Mouse (Mus musculus) testis, adult 2 months (tissue): ENCODE measurements around the gene Kif1b. TPM values are rescaled to one million over a fixed set of nuclear protein-coding genes. Genes with fewer than 3 reads are reported as not detected.
A peak's percentile ranks its signal among the peaks of the same experiment; 100 is the strongest.

Experiments used
- H3K27ac ChIP-seq: fragments of 200-500 bp; 2 replicates; pipeline ENCODE4 v1.5.1; 2012; ENCODE audit warnings: low read depth, low read length; ENCODE audit not compliant: control insufficient read depth, insufficient read depth
- H3K27me3 ChIP-seq: fragments of 200-500 bp; 2 replicates; pipeline ENCODE4 v1.6.1; 2012; ENCODE audit warnings: mild to moderate bottlenecking, low read length, moderate library complexity; ENCODE audit not compliant: control insufficient read depth, insufficient read depth
- H3K36me3 ChIP-seq: fragments of 200-500 bp; 2 replicates; pipeline ENCODE4 v1.6.1; 2012; ENCODE audit warnings: mild to moderate bottlenecking, low read length; ENCODE audit not compliant: control insufficient read depth, insufficient read depth
- H3K4me1 ChIP-seq: fragments of 200-500 bp; 2 replicates; pipeline ENCODE4 v1.6.1; 2012; ENCODE audit warnings: low read length; ENCODE audit not compliant: control insufficient read depth, insufficient read depth
- H3K4me3 ChIP-seq: fragments of 200-500 bp; 2 replicates; pipeline ENCODE4 v1.5.1; 2012; ENCODE audit warnings: low read depth, mild to moderate bottlenecking, low read length, moderate library complexity, mixed read lengths; ENCODE audit not compliant: control insufficient read depth
- CTCF ChIP-seq: fragments of 200-500 bp; IDR thresholded peaks from 2 replicates; pipeline ENCODE4 v1.5.1; 2012; ENCODE audit warnings: low read depth, mild to moderate bottlenecking, inconsistent platforms, low read length, moderate library complexity; ENCODE audit not compliant: control insufficient read depth, insufficient read depth, insufficient replicate concordance
- POLR2A ChIP-seq: fragments of 200-500 bp; IDR thresholded peaks from 2 replicates; pipeline ENCODE4 v1.6.1; 2012; ENCODE audit warnings: low read depth, mild to moderate bottlenecking, inconsistent platforms, low read length, moderate library complexity; ENCODE audit not compliant: control insufficient read depth
- polyA plus RNA-seq: library from polyadenylated mRNA; depleted of rRNA; stranded (reverse); fragments of >200 nt; gene quantifications from 2 replicates; pipeline ENCODE4 v1.2.3, GENCODE M21; 2012

Gene Kif1b
- polyA plus RNA-seq, 1 experiment = 25.9 TPM

- Histone ChIP-seq H3K4me1 (no peaks in the 10 kb centered on the region), H3K36me3 (peaks cover 4% of the 10 kb centered on the region), H3K27me3 (no peaks in the 10 kb centered on the region), H3K27ac (no peak overlapping the region), H3K4me3 (no peak overlapping the region)
- TF ChIP-seq CTCF = no peak
- TF ChIP-seq POLR2A = no peak
Measured at GRCm38 (mm10) chr4:149179160-149179559, 128.3 kb downstream of the Kif1b start.

- H3K27ac ChIP-seq = no peak overlapping the region
- TF ChIP-seq POLR2A (no peak), CTCF (no peak)
- no peaks in the 10 kb centered on the region for H3K27me3 ChIP-seq
- H3K4me3 ChIP-seq = no peak overlapping the region
- H3K36me3 ChIP-seq = peaks cover 4% of the 10 kb centered on the region
- no peaks in the 10 kb centered on the region for H3K4me1 ChIP-seq
Measured at GRCm38 (mm10) chr4:149178328-149178727, 129.2 kb downstream of the Kif1b start.

DNA sequence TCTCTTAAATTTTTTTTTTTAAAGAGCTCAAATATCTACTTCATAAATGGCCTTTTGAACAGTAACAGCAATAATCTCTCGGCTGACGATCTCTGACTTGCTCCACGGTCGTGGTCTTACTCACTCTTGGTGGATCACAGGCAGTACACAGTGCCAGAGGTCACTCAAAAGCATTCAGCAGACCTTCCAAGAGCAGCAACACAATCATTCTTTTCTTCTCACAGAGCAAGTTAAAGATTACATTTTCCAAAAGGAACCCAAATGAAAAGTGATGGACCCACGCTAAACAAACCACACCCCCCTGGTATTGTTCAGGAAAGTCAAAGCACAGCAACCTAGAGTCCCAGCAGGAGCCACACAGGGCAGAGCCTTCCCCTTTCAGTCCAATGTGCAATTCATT is 130.4 kb downstream of the Kif1b start:
- peaks cover 4% of the 10 kb centered on the region for H3K36me3 ChIP-seq
- H3K4me1 ChIP-seq = no peaks in the 10 kb centered on the region; the same call in 1 of the 2 replicates
- no peaks in the 10 kb centered on the region for H3K27me3 ChIP-seq
- no peak overlapping the region for H3K27ac ChIP-seq
- H3K4me3 ChIP-seq = no peak overlapping the region
- TF ChIP-seq CTCF (no peak), POLR2A (no peak)

GRCm38 (mm10) chr4:149176645-149177044 is 130.8 kb downstream of the Kif1b start:
- Histone ChIP-seq H3K27me3 (no peaks in the 10 kb centered on the region), H3K4me1 (no peaks in the 10 kb centered on the region; the same call in 1 of the 2 replicates), H3K27ac (no peak overlapping the region), H3K4me3 (no peak overlapping the region), H3K36me3 (peaks cover 4% of the 10 kb centered on the region)
- TF ChIP-seq CTCF (no peak), POLR2A (no peak)

- Histone ChIP-seq H3K27me3 (no peaks in the 10 kb centered on the region), H3K4me1 (no peaks in the 10 kb centered on the region; the same call in none of the 2 replicates), H3K27ac (no peak overlapping the region), H3K4me3 (no peak overlapping the region), H3K36me3 (no peaks in the 10 kb centered on the region; the same call in 1 of the 2 replicates)
- TF ChIP-seq CTCF (no peak), POLR2A (no peak)
Measured at GRCm38 (mm10) chr4:149173661-149174060, 133.8 kb downstream of the Kif1b start.

DNA sequence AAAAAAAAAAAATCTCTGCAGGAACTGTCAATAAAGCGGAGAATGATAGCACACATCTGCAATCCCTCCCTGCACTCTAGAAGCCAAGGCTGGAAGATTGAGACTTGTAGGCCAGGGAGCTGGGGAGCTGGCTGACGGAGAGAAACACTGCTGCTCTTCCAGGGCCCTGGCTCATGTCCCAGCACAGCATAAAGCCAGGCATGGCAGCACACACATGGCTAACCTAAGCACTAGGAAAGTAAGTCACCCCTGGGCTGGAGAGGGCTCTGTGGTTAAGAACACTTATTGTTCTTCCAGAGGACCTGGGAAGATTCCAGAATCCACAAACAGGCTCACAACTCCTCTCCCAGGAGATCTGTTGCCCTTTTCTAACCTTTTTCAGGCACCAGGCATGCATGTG is 134.8 kb downstream of the Kif1b start:
- H3K4me1 ChIP-seq = no peaks in the 10 kb centered on the region; the same call in none of the 2 replicates
- no peaks in the 10 kb centered on the region; the same call in 1 of the 2 replicates for H3K36me3 ChIP-seq
- 0 out of 2 replicates have a peak overlapping the region, but pooled peaks have one; percentile 25 for H3K27ac ChIP-seq
- TF ChIP-seq POLR2A = no peak
- TF ChIP-seq CTCF = no peak
- H3K27me3 ChIP-seq = no peaks in the 10 kb centered on the region
- no peak overlapping the region for H3K4me3 ChIP-seq

DNA sequence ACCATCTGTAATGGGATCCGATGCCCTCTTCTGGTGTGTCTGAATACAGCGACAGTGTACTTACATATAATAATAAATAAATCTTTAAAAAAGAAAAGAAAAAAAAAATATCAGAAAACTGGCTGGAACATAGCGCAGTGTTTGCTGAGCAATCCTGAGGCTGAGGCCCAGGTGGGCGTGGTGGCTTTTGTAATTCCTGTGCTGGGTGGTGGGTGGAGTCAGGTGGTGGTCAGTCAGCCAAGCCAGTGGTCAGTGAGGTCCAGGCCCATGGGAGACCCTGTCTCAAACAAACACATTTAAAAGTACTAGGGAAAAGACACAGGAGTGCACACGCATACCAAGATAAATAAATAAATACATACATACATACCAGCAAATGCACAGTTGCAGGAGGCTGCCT is 135.4 kb downstream of the Kif1b start:
- H3K27me3 ChIP-seq = no peaks in the 10 kb centered on the region
- H3K27ac ChIP-seq = no peak overlapping the region; the same call in 1 of the 2 replicates
- H3K4me1 ChIP-seq = peaks cover 3% of the 10 kb centered on the region
- no peaks in the 10 kb centered on the region; the same call in 1 of the 2 replicates for H3K36me3 ChIP-seq
- no peak overlapping the region for H3K4me3 ChIP-seq
- TF ChIP-seq CTCF (no peak), POLR2A (no peak)
